Mouse (Mus musculus): ENCODE data around the gene Vmn1r29.
"Not testable (repeated sequence)": the region's sequence is repeated elsewhere in the genome, so short reads cannot be mapped to it uniquely, and the experiment has no call there.

GRCm38 (mm10) chr6:58298511-58298910 lies 2.8 kb upstream of the Vmn1r29 start:
- not testable (repeated sequence) for TF ChIP-seq EP300 (IDR thresholded peaks at IDR 0.05; ENCODE audit: insufficient read depth, low read depth, low read length); CTCF (IDR thresholded peaks at IDR 0.05; ENCODE audit: low read depth, low read length); POLR2A (IDR thresholded peaks at IDR 0.05; ENCODE audit: insufficient read depth, low read length)

All from ES-Bruce4 (cell line).